Mouse (Mus musculus): Measurements from ENCODE around the gene Timp3. TPM values are rescaled to one million over a fixed set of nuclear protein-coding genes. Genes with fewer than 3 reads are reported as not detected.

The Timp3 gene
- total and polyA plus RNA-seq, 3 experiments: not detected

DNA sequence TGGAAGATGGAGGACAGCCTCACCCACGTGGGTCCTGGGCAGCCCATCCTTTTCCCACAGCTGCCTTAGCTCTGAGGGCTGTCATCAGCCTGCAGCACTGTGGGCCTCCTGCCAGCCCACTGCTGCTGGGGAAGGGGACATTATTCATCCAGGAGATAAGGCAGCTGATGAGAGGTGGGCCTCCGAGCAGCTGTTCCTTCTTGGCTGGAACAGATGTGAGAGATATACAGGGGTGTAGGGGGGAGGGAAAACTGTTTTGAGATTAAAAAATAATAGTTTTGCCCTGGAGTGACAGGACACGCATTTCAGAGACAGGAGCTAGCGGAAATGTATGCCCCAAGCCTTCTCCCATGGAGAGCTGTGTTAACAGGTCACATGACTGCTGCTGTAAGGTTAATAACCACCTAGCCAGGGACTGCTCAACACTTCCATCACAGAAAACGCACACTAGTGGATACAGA is 65.5 kb downstream of the Timp3 start:
- Histone ChIP-seq H3K27me3 (ENCODE audit: control insufficient read depth in 1 of 2, insufficient read depth in 2 of 2, low read length in 2 of 2) (no peaks in the 10 kb centered on the region), H3K27ac (ENCODE audit: control insufficient read depth, low read depth, low read length) (no peak overlapping the region), H3K79me2 (ENCODE audit: control insufficient read depth, insufficient read depth, low read length, poor library complexity) (no peaks in the 10 kb centered on the region), H3K4me1 (ENCODE audit: control insufficient read depth in 1 of 2, insufficient read depth in 2 of 2, low read length in 2 of 2) (no peaks in the 10 kb centered on the region), H3K9ac (ENCODE audit: control insufficient read depth, low read depth, low read length, poor library complexity, severe bottlenecking) (no peak overlapping the region), H3K4me3 (ENCODE audit: control insufficient read depth in 1 of 2, insufficient read depth in 1 of 2, low read depth in 2 of 2, low read length in 2 of 2) (no peak overlapping the region), H3K9me3 (replicated peaks; ENCODE audit: insufficient read depth, low read length) (no peaks in the 10 kb centered on the region), H3K36me3 (ENCODE audit: control insufficient read depth in 1 of 2, insufficient read depth in 2 of 2, low read length in 2 of 2) (no peaks in the 10 kb centered on the region)
- TF ChIP-seq SIN3A (IDR thresholded peaks at IDR 0.05; ENCODE audit: low read length): no peak
- TF ChIP-seq POLR2AphosphoS5 (IDR thresholded peaks at IDR 0.05; ENCODE audit: borderline replicate concordance, low read depth, low read length): no peak
- no peak for TF ChIP-seq GABPA (IDR thresholded peaks at IDR 0.05; ENCODE audit: low read depth, low read length)
- no peak for TF ChIP-seq ZC3H11A (IDR thresholded peaks at IDR 0.05; ENCODE audit: low read depth, low read length)
- no peak for TF ChIP-seq MYC (IDR thresholded peaks at IDR 0.05; ENCODE audit: low read depth, low read length)
- TF ChIP-seq TAL1 (IDR thresholded peaks at IDR 0.05; ENCODE audit: low read length): no peak
- no peak for DNase-seq (ENCODE audit: low read depth, low spot score)

DNA sequence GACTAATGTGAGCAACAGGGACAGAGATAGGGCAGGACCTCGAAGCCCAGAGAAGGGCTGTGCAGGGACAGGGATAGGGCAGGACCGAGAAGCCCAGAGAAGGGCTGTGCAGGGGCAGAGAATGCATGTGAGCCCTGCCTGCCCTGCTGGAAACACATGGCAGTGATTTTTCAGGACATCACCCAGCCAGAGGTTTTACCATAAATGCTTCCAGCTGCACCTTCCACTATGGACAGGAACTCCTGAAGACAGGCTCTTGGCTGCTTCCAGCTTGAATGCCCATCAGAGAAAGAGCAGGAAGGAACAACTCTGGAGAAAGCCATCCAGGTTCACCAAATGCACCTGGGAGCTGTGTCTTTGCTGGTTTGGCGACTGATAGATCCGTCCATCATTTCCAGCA is 67.2 kb downstream of the Timp3 start:
- no peak for DNase-seq (ENCODE audit: low read depth, low spot score)
- no peak overlapping the region for H3K27ac ChIP-seq (ENCODE audit: control insufficient read depth, low read depth, low read length)

DNA sequence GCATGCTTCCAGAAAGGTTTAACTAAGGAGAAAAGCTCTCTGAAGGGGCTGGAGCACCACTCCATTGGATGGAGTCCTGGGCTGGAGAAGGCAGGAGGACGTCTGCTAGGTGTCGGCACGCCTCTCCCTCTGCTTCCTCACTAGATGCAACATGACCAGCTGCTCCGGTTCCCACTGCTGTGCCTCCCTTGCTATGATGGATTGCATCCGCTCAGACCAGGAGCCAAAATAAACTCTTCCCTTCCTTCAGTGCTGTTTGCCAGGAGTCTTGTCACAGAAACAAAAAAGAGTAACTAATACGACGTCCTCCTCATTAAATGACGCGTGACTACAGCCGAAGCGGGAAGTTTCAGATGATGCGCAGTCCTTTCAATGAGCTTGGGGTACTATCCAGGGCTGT is 68.6 kb downstream of the Timp3 start:
- DNase-seq (ENCODE audit: low read depth, low spot score): no peak

More for the DNA sequence above, 67.2 kb downstream of the Timp3 start:
- Histone ChIP-seq H3K9me3 (replicated peaks; ENCODE audit: insufficient read depth, low read length) (no peaks in the 10 kb centered on the region), H3K36me3 (ENCODE audit: control insufficient read depth in 1 of 2, insufficient read depth in 2 of 2, low read length in 2 of 2) (no peaks in the 10 kb centered on the region), H3K79me2 (ENCODE audit: control insufficient read depth, insufficient read depth, low read length, poor library complexity) (no peaks in the 10 kb centered on the region), H3K27me3 (ENCODE audit: control insufficient read depth in 1 of 2, insufficient read depth in 2 of 2, low read length in 2 of 2) (no peaks in the 10 kb centered on the region), H3K9ac (ENCODE audit: control insufficient read depth, low read depth, low read length, poor library complexity, severe bottlenecking) (no peak overlapping the region), H3K4me1 (ENCODE audit: control insufficient read depth in 1 of 2, insufficient read depth in 2 of 2, low read length in 2 of 2) (no peaks in the 10 kb centered on the region), H3K4me3 (ENCODE audit: control insufficient read depth in 1 of 2, insufficient read depth in 1 of 2, low read depth in 2 of 2, low read length in 2 of 2) (no peak overlapping the region)
- TF ChIP-seq USF2 (IDR thresholded peaks at IDR 0.05; ENCODE audit: borderline replicate concordance in 1 of 2, insufficient read depth in 1 of 2, low read depth in 1 of 2, low read length in 2 of 2): no peak
- no peak for TF ChIP-seq ZKSCAN1 (IDR thresholded peaks at IDR 0.05; ENCODE audit: low read depth, low read length)
- TF ChIP-seq JUND (IDR thresholded peaks at IDR 0.05; ENCODE audit: low read depth, low read length): no peak
- TF ChIP-seq MAX (IDR thresholded peaks at IDR 0.05; ENCODE audit: low read length): no peak
- no peak for TF ChIP-seq ZMIZ1 (IDR thresholded peaks at IDR 0.05; ENCODE audit: low read depth, low read length)
- no peak for TF ChIP-seq NRF1 (IDR thresholded peaks at IDR 0.05; ENCODE audit: insufficient read depth, low read depth, low read length, poor library complexity, severe bottlenecking)
- no peak for TF ChIP-seq ETS1 (IDR thresholded peaks at IDR 0.05; ENCODE audit: low read depth, low read length)
- TF ChIP-seq ZC3H11A (IDR thresholded peaks at IDR 0.05; ENCODE audit: low read depth, low read length): no peak
- no peak for TF ChIP-seq RCOR1 (IDR thresholded peaks at IDR 0.05; ENCODE audit: low read depth, low read length)

More for the DNA sequence above, 68.6 kb downstream of the Timp3 start:
- Histone ChIP-seq H3K9ac (ENCODE audit: control insufficient read depth, low read depth, low read length, poor library complexity, severe bottlenecking) (no peak overlapping the region), H3K4me1 (ENCODE audit: control insufficient read depth in 1 of 2, insufficient read depth in 2 of 2, low read length in 2 of 2) (no peaks in the 10 kb centered on the region), H3K36me3 (ENCODE audit: control insufficient read depth in 1 of 2, insufficient read depth in 2 of 2, low read length in 2 of 2) (no peaks in the 10 kb centered on the region), H3K27ac (ENCODE audit: control insufficient read depth, low read depth, low read length) (no peak overlapping the region), H3K79me2 (ENCODE audit: control insufficient read depth, insufficient read depth, low read length, poor library complexity) (no peaks in the 10 kb centered on the region), H3K9me3 (replicated peaks; ENCODE audit: insufficient read depth, low read length) (no peaks in the 10 kb centered on the region), H3K27me3 (ENCODE audit: control insufficient read depth in 1 of 2, insufficient read depth in 2 of 2, low read length in 2 of 2) (no peaks in the 10 kb centered on the region), H3K4me3 (ENCODE audit: control insufficient read depth in 1 of 2, insufficient read depth in 1 of 2, low read depth in 2 of 2, low read length in 2 of 2) (no peak overlapping the region)
- TF ChIP-seq MXI1 (IDR thresholded peaks at IDR 0.05; ENCODE audit: low read depth, low read length) (no peak), CHD2 (IDR thresholded peaks at IDR 0.05; ENCODE audit: low read length) (no peak), HCFC1 (IDR thresholded peaks at IDR 0.05; ENCODE audit: low read depth, low read length) (no peak), KAT2A (conservative IDR thresholded peaks at IDR 0.05; ENCODE audit: low read depth, low read length) (no peak)

All from MEL (cell line).